Mouse (Mus musculus) midbrain, embryonic 11.5 days (tissue): ENCODE data around the gene Tbpl2. TPM values are rescaled to one million over a fixed set of nuclear protein-coding genes. Genes with fewer than 3 reads are reported as not detected.

ENCODE experiments used
- ATAC-seq: fragments of 200-750 bp; cut with Nextera tagmentation; 2 replicates; pipeline ENCODE4 v1.8.0; 2017; ENCODE audit warnings: moderate TSS enrichment, moderate library complexity; ENCODE audit not compliant: low FRiP score
- DNase-seq: peaks from one replicate; pipeline ENCODE4 v3.0.0; 2015; ENCODE audit warnings: low spot score; ENCODE audit errors: missing footprints
- H3K27ac ChIP-seq: fragments of 300-500 bp; sonication (generic); 2 replicates; pipeline ENCODE4 v1.5.1; 2014; ENCODE audit warnings: low read depth, low read length
- H3K27me3 ChIP-seq: fragments of 300-500 bp; sonication (generic); 2 replicates; pipeline ENCODE4 v1.6.1; 2014; ENCODE audit warnings: mild to moderate bottlenecking, low read length, moderate library complexity, mixed read lengths; ENCODE audit not compliant: control insufficient read depth, insufficient read depth
- H3K36me3 ChIP-seq: fragments of 300-500 bp; sonication (generic); 2 replicates; pipeline ENCODE4 v1.6.1; 2014; ENCODE audit warnings: mild to moderate bottlenecking, low read length, moderate library complexity, mixed read lengths; ENCODE audit not compliant: control insufficient read depth, insufficient read depth
- H3K4me1 ChIP-seq: fragments of 300-500 bp; sonication (generic); 2 replicates; pipeline ENCODE4 v1.6.1; 2014; ENCODE audit warnings: low read length; ENCODE audit not compliant: control insufficient read depth, insufficient read depth
- H3K4me2 ChIP-seq: fragments of 300-500 bp; sonication (generic); 2 replicates; pipeline ENCODE4 v1.6.1; 2014; ENCODE audit warnings: mild to moderate bottlenecking, moderate library complexity
- H3K4me3 ChIP-seq: fragments of 300-500 bp; sonication (generic); 2 replicates; pipeline ENCODE4 v1.5.1; 2014; ENCODE audit warnings: low read depth, low read length
- H3K9ac ChIP-seq: fragments of 300-500 bp; sonication (generic); 2 replicates; pipeline ENCODE4 v1.6.1; 2014; ENCODE audit warnings: low read length
- H3K9me3 ChIP-seq: fragments of 300-500 bp; sonication (generic); 2 replicates; pipeline ENCODE4 v1.6.1; 2016; ENCODE audit warnings: low read length; ENCODE audit not compliant: control insufficient read depth
- WGBS: fragments of 180-500 bp; shearing (Covaris S2); extraction: QIAGEN DNeasy Blood & Tissue Kit; methylation state at CpG from one replicate; pipeline ENCODE4 v1.1.7; 2014; 5-methylcytosine and 5-hydroxymethylcytosine counted together
- polyA plus RNA-seq: library from polyadenylated mRNA; unstranded; fragments of >200 nt; fragmentation: Nextera tagmentation; extraction: Ambion mirVana; gene quantifications from 2 replicates; pipeline ENCODE4 v1.2.1, GENCODE M21; 2014

Gene Tbpl2
- polyA plus RNA-seq, 1 experiment from 2014 or later, result not detected

GRCm38 (mm10) chr2:24047551-24048479 lies 48.6 kb downstream of the Tbpl2 start:
- H3K4me3 ChIP-seq, result peak overlapping the region; percentile 22; the same call in 1 of the 2 replicates
- no peaks in the 10 kb centered on the region for H3K27me3 ChIP-seq
- H3K36me3 ChIP-seq, result no peaks in the 10 kb centered on the region
- 34% methylated on average over 6 of the region's 6 CpGs for WGBS
- H3K9ac ChIP-seq, result no peak overlapping the region; the same call in 1 of the 2 replicates
- H3K27ac ChIP-seq, result no peak overlapping the region
- peak overlapping the region; percentile 52; the same call in 1 of the 2 replicates for H3K4me2 ChIP-seq
- peaks cover 8% of the 10 kb centered on the region for H3K4me1 ChIP-seq
- no peaks in the 10 kb centered on the region for H3K9me3 ChIP-seq
- ATAC-seq (peak; percentile 88), DNase-seq (peak; percentile 90)

GRCm38 (mm10) chr2:24042901-24043300 lies 53.5 kb downstream of the Tbpl2 start:
- H3K9ac ChIP-seq, result no peak overlapping the region
- no peak overlapping the region for H3K27ac ChIP-seq
- ATAC-seq (no peak), DNase-seq (no peak)
- H3K4me2 ChIP-seq, result no peak overlapping the region
- H3K27me3 ChIP-seq, result no peaks in the 10 kb centered on the region
- H3K4me1 ChIP-seq, result no peaks in the 10 kb centered on the region
- WGBS, result 80% methylated on average over 1 of the region's 1 CpGs
- no peak overlapping the region for H3K4me3 ChIP-seq
- H3K9me3 ChIP-seq, result no peaks in the 10 kb centered on the region
- H3K36me3 ChIP-seq, result no peaks in the 10 kb centered on the region

- Histone ChIP-seq H3K4me1 (no peaks in the 10 kb centered on the region), H3K27ac (no peak overlapping the region), H3K27me3 (no peaks in the 10 kb centered on the region), H3K9ac (no peak overlapping the region), H3K36me3 (no peaks in the 10 kb centered on the region), H3K4me3 (no peak overlapping the region), H3K9me3 (no peaks in the 10 kb centered on the region), H3K4me2 (no peak overlapping the region)
- no peak for DNase-seq
- no peak for ATAC-seq
- 91% methylated on average over 1 of the region's 1 CpGs for WGBS
Observed at GRCm38 (mm10) chr2:24040531-24040930, 55.9 kb downstream of the Tbpl2 start.

Other genes with a start within 250 kb of the Tbpl2 start
- 1.7 and 2.9 TPM in 2 replicates for gene Hnmt, start 47.2 kb downstream of the Tbpl2 start, polyA plus RNA-seq
- not detected in 2 replicates for gene Il1f8, start 56.6 kb upstream of the Tbpl2 start, polyA plus RNA-seq
- gene Il1f9, start 89.9 kb upstream of the Tbpl2 start, polyA plus RNA-seq, result not detected in 2 replicates
- not detected in 2 replicates for gene Il1f6, start 118.8 kb upstream of the Tbpl2 start, polyA plus RNA-seq
- gene Il1f5, start 180.4 kb upstream of the Tbpl2 start, polyA plus RNA-seq, result not detected in 2 replicates
- not detected in 2 replicates for gene Il1f10, start 194.6 kb upstream of the Tbpl2 start, polyA plus RNA-seq
- gene Il1rn, start 240.3 kb upstream of the Tbpl2 start, polyA plus RNA-seq, result 0.08 and 0.15 TPM in 2 replicates